Mouse (Mus musculus) heart, postnatal 36 days (tissue): ENCODE results near the gene Rgs7bp. TPM values are rescaled to one million over a fixed set of nuclear protein-coding genes. Genes with fewer than 3 reads are reported as not detected.

Experiments
- DNase-seq, 2 experiments: peaks; one replicate each; pipeline ENCODE4 v3.0.0; 2021 to 2022
- intact Hi-C: fragments of 180-260 bp; cut with DNase I; formaldehyde crosslinking; loops from one replicate; pipeline ENCODE4 v1.15.1; 2025
- total RNA-seq, 2 experiments: library from RNA; stranded (reverse); gene quantifications; 2 replicates each; pipeline ENCODE4 v1.2.3; 2021

Rgs7bp gene
- total RNA-seq: 1 to 10 TPM; 3.3 to 4.8 TPM

GRCm38 (mm10) chr13:105054181-105054940 is at the start of gene Rgs7bp:
Rgs7bp (minus strand) TSS chr13:105054930.
- peak; percentile 62 to 68 for DNase-seq
- intact Hi-C loops: loop anchor here (2.0 to 10.0 kb wide), 3 partner anchors 106 to 768 kb away; partner anchors contain the start of genes Adamts6 and Cwc27

- no peak for DNase-seq
- intact Hi-C loops: no loop called here
Observed at GRCm38 (mm10) chr13:105104385-105104784, 49.7 kb upstream of the Rgs7bp start.

GRCm38 (mm10) chr13:105100705-105101104 is 46.0 kb upstream of the Rgs7bp start:
- intact Hi-C loops: no loop called here
- no peak for DNase-seq

- intact Hi-C loops: no loop called here
- DNase-seq: no peak
Observed at GRCm38 (mm10) chr13:105096316-105096715, 41.6 kb upstream of the Rgs7bp start.

- DNase-seq: no peak
- intact Hi-C loops: no loop called here
Observed at GRCm38 (mm10) chr13:105089276-105089675, 34.5 kb upstream of the Rgs7bp start.

- DNase-seq: no peak
- intact Hi-C loops: no loop called here
Observed at GRCm38 (mm10) chr13:105081862-105082261, 27.1 kb upstream of the Rgs7bp start, which contains the start of gene 4933425L06Rik. 4933425L06Rik (plus strand) TSS chr13:105082122.

GRCm38 (mm10) chr13:105066890-105067845 is 12.4 kb upstream of the Rgs7bp start:
- intact Hi-C loops: no loop called here
- no peak for DNase-seq

- intact Hi-C loops: no loop called here
Observed at GRCm38 (mm10) chr13:105066119-105066518, 11.4 kb upstream of the Rgs7bp start.

GRCm38 (mm10) chr13:105055374-105055773 is 644 bp upstream of the Rgs7bp start:
- intact Hi-C loops: loop anchor here (2.0 to 10.0 kb wide), 5 partner anchors 87 to 769 kb away; partner anchors contain the start of genes Adamts6 and Cwc27
- peak; percentile 19 to 22 for DNase-seq

More at GRCm38 (mm10) chr13:105066119-105066518, 11.4 kb upstream of the Rgs7bp start:
- no peak for DNase-seq

GRCm38 (mm10) chr13:105054941-105055309 is 195 bp upstream of the Rgs7bp start:
- intact Hi-C loops: loop anchor here (2.0 to 10.0 kb wide), 5 partner anchors 87 to 768 kb away; partner anchors contain the start of genes Adamts6 and Cwc27
- DNase-seq: no peak

- peak; percentile 5 to 22 for DNase-seq
- intact Hi-C loops: loop anchor here (2.0 to 10.0 kb wide), 3 partner anchors 105 to 767 kb away; partner anchors contain the start of genes Adamts6 and Cwc27
Observed at GRCm38 (mm10) chr13:105053618-105054017, 1.1 kb downstream of the Rgs7bp start.

- intact Hi-C loops: loop anchor here (10.0 kb wide), 1 partner anchor 237 kb away; the partner anchor contains the start of gene Cwc27
- DNase-seq: no peak
Observed at GRCm38 (mm10) chr13:105051432-105051831, 3.3 kb downstream of the Rgs7bp start.

GRCm38 (mm10) chr13:105048662-105049061 is 6.1 kb downstream of the Rgs7bp start:
- peak; percentile 7 to 12 for DNase-seq
- intact Hi-C loops: no loop called here

GRCm38 (mm10) chr13:105047377-105047776 is 7.4 kb downstream of the Rgs7bp start:
- DNase-seq: no peak
- intact Hi-C loops: no loop called here

GRCm38 (mm10) chr13:105043882-105044281 is 10.8 kb downstream of the Rgs7bp start:
- intact Hi-C loops: no loop called here
- no peak for DNase-seq

GRCm38 (mm10) chr13:105038334-105038733 is 16.4 kb downstream of the Rgs7bp start:
- no peak for DNase-seq
- intact Hi-C loops: no loop called here

- no peak for DNase-seq
- intact Hi-C loops: no loop called here
Observed at GRCm38 (mm10) chr13:105037816-105038215, 16.9 kb downstream of the Rgs7bp start.

- intact Hi-C loops: no loop called here
- DNase-seq: no peak
Observed at GRCm38 (mm10) chr13:105031882-105032281, 22.8 kb downstream of the Rgs7bp start.

GRCm38 (mm10) chr13:105028276-105028675 is 26.5 kb downstream of the Rgs7bp start:
- no peak for DNase-seq
- intact Hi-C loops: no loop called here

GRCm38 (mm10) chr13:105016577-105016976 is 38.2 kb downstream of the Rgs7bp start:
- intact Hi-C loops: no loop called here
- no peak for DNase-seq
